Mouse (Mus musculus) adrenal gland, adult 8-10 months (tissue): ENCODE measurements around the gene 4930469K13Rik. TPM values are rescaled to one million over a fixed set of nuclear protein-coding genes. Genes with fewer than 3 reads are reported as not detected.

Experiments
- DNase-seq: peaks from one replicate; pipeline ENCODE4 v3.0.0; 2022
- total RNA-seq, 4 experiments: library from RNA; stranded (reverse); gene quantifications; 2 replicates each; pipeline ENCODE4 v1.2.4; 2022

The 4930469K13Rik gene
- total RNA-seq, 4 experiments from 2014 or later: not detected

- DNase-seq: peak; percentile 54
Observed at GRCm38 (mm10) chr11:34035909-34036658, 62.3 kb downstream of the 4930469K13Rik start.

DNA sequence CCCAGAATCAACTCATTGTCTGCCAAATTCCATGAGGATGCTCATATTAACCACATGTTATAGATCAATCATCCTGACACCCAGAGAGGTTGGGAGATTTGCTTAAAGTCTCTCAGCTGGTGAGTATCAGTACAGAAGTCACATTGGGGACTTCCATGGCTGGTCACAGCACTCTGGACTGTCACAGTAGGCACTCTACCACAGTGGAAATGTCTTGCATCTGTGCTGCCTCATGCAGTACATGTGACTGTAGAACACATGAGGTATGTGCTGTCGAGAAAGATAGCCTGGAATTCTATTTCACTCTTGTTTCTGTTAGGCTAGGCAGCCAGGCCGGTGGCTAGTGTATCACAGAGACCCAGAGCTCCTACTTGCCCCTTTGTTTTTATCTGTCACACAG is 63.6 kb downstream of the 4930469K13Rik start:
- no peak for DNase-seq

DNA sequence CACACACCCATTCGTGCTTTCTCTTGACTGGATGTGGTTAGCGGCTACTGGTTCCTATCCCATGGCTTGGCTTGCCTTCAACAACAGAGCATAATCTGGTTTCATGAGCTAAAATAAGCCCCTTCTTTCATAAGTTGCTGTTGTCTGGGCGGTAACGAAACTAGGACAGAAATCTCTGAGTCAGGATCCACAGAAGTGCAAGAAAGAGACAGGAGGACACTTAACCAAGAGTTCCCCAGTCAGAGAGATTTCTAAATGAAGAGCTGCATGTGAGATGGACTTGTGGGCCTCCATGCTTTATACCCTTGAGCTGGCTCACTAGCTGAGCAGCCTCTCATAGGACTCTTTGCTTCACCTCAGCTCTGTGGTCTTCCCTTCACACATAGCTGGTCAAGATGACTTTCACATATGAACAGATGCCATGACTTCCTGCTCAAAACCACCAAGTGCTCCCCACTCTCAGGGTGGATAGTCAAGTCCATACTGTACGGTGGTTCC is 64.3 kb downstream of the 4930469K13Rik start:
- DNase-seq: no peak

DNA sequence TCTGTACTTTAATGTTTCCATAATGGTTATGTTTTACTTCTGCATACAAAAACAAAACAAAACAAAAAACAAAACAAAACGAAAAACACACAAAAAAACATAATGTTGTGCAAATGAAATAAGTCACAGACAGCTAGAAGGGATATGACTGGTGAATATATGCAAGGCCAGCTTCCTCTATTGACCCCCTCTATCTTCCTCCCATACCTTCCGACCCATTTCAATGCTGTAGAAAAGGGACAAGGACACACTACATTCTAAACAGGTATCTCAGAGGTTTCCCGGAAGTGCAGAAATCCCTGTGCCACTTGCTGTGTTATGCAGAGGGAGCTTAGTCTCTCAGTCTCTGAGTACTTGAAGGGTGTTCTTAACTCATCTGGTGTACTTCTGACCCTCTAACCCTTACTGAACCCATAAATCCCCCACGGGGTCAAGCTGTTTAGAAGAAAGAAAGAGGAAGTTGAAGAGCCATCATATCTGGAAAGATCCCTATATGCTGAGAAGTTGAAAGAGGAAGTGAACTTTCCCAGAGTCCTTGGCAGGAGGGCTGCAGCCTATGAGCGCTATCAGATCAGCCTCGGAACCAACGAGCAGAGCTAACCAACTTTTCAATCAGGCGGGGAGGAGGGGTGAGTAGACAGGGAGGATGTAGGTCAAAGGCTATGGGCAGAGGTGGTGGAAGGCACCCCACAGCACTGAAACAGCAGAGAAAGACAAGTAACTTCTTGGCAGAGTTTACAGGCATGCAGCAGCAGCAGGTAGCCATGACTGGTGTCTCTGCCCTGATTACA is 67.1 kb downstream of the 4930469K13Rik start:
- no peak for DNase-seq

GRCm38 (mm10) chr11:34029658-34030057 is 68.7 kb downstream of the 4930469K13Rik start:
- DNase-seq: no peak

DNA sequence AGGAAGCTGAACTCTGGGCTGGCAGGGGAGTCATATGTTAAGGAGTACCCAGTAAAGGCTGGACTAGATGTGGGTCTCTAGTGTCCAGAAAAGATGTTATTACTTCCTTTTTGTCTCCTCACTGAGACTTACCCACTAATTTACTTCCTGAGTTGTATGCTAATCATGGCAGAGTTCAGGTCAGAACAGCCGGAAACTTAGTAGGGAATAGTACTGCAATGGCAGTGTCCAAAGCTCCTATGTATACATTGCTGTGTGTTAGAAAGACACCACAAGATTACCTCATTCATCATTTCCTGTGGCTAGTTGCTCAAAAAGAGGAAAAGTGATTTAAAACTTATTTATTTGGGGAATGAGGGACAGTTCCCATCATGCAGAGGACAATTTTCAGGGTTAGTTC is 73.3 kb downstream of the 4930469K13Rik start:
- DNase-seq: no peak

GRCm38 (mm10) chr11:34012007-34012652 is 86.2 kb downstream of the 4930469K13Rik start:
- no peak for DNase-seq

DNA sequence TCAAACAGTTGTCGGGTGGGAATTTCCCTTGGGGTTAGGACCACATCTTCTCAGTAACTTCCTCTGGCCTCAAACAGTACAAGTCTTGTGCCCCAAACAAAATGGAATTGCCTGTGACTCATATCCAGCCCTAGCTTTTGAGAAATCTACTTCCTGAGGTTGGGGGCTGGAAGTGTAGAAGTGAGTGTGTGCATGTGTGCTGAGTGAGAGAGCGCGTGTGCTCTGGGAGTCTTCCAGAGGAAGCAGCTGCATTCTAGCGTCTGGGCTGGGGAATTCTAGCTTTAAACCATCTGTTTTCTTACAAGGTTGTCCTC is 87.5 kb downstream of the 4930469K13Rik start:
- no peak for DNase-seq

DNA sequence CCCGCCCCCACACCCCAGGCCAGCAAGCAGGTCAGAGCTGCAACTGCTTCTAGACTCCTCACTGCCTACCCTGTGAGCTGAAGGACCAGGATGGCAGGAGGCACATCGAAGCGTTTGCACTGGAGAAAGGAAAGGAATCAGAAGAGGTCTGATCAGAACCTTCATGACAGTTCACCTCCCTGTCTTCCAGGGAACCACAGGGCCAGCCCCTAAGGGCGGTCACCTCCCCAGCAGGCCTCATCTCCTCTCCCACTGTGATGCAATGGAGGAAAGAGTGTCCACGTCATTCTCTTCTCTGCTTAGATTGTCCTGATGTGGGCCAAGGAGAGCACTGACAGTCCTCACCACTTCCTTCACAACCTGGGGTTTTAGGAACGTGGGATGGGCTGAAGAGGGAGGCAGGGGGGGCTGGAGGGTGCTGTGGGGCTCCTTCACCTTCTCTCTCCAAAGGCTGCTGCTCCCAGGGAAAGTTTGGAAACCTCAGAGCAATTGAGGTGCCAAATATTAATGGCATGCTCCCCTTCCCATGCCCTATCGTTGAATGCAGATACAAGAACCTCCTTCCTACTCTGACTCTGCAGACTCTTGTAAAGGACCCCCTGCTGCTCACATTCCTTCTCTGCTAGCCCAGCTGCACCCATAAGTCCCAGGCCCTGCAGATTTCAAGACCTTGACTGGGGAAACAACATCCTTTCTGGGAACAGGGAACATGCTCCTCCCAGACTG is 88.1 kb downstream of the 4930469K13Rik start:
- DNase-seq: no peak

- DNase-seq: no peak
Observed at GRCm38 (mm10) chr11:34009316-34010087, 88.9 kb downstream of the 4930469K13Rik start.

GRCm38 (mm10) chr11:34008702-34009101 is 89.7 kb downstream of the 4930469K13Rik start:
- no peak for DNase-seq

DNA sequence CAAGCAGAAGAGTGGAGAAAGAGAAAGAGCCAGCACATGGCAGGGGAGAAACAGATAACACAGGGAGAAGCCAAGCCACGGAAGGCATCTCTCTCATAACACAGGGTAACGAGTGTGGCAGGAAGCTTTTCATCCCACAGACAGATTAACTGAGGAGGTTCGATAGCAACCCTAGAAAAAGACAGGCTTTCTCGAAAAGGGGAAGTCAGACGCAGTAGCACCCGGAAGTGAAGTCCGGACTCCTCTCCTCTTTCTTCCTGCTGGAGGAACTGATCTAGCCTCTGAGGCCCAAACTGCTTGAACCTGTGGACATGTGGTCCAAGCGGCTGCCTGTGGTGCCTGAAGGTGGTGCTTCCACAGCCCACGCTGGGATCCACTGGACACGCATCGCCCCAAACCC is 90.1 kb downstream of the 4930469K13Rik start:
- DNase-seq: no peak

- DNase-seq: no peak
Observed at GRCm38 (mm10) chr11:34007616-34008015, 90.7 kb downstream of the 4930469K13Rik start.

- DNase-seq: no peak
Observed at GRCm38 (mm10) chr11:34002593-34002965, 95.8 kb downstream of the 4930469K13Rik start.

- DNase-seq: no peak
Observed at GRCm38 (mm10) chr11:34001938-34002592, 96.3 kb downstream of the 4930469K13Rik start.

DNA sequence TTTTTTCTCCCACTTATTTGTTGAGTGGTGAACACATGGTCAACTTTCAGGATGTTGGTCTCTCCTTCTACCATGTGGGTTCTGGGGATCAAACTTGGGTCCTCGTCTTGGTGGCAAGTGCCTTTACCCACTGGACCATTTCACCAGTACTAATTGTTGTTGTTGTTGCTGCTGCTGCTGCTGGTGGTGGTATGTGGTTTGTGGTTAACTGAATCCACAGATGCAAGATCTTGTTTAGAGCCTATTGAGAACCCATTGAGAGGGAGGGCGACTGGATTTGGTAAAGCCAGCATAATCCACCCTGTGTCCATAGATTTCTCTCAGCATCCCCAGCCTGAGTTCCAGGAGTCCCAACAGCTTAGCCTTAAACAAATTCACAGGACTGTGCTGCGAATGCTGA is 97.9 kb downstream of the 4930469K13Rik start:
- DNase-seq: no peak

GRCm38 (mm10) chr11:33998244-33998643 is 100.1 kb downstream of the 4930469K13Rik start:
- no peak for DNase-seq

DNA sequence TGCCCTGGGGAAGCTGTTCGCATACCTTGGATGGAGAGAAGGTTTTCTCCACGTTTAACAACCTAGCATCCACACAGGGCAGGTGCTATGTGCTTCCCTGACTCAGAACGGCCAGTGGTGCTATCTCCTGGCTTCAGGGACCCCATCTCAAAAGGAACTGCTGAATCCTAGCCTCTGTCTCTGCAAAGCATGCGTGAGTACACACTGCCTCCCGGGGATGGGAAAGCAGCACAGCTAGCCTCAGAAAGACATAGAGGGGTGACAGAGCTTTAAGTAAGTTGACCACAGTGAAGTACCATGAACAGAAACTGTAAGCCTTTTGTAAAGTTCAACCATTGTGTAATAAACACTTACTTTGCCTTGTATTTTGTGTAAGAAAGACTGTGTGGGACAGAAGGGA is 104.9 kb downstream of the 4930469K13Rik start:
- DNase-seq: no peak

DNA sequence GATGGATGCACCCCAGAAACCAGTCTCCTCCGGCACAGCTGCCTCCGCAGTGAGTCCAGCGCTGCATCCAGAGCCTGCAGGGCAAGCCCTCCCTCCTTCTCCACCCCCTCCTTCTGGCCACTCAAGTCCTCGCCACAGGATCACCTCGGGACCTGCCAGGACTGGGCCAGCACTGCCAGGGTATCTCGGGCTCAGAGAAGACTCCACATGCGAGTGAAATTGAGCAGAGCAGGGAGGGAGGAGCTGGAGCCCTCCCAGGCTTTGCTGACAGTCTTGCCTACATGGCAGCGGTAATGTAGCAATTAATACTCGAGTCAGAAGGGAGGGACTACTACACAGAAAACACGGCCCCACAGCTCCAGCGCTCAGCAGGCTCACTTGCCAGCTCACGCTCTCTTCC is 105.4 kb downstream of the 4930469K13Rik start, which contains the start of gene Kcnip1:
Gene Kcnip1, minus strand, starts transcription at position 215 of the 400 bp plus-strand sequence.
- DNase-seq: no peak

GRCm38 (mm10) chr11:33990002-33990401 is 108.4 kb downstream of the 4930469K13Rik start:
- DNase-seq: no peak

DNA sequence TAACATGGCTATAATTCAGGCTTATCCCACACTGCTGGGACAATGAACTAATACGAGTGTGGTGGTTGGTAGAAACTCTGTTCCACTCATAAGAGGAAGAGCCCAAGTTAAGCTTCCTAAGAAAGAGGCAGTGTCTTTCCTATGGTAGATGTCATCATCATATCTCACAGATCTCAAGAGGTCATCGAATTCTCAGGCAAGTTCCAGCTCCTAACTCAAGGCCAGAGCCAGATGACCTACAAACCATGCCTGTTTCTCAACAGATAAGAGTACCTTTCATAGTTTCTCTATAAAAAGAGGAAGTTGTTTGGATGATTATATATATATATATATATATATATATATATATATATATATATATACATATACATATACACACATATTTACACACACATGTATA is 111.8 kb downstream of the 4930469K13Rik start:
- no peak for DNase-seq
